Mouse (Mus musculus) layer of hippocampus, adult 11-12 months (tissue): ENCODE data around the gene Usp39.

Source experiments
- DNase-seq: peaks from one replicate; pipeline ENCODE4 v3.0.0; 2022; ENCODE audit warnings: low spot score

The Usp39 gene

GRCm38 (mm10) chr6:72302349-72302925, 42.5 kb downstream of the Usp39 start:
- no peak for DNase-seq

- DNase-seq: no peak
Observed at GRCm38 (mm10) chr6:72297825-72298224, 47.2 kb downstream of the Usp39 start.

DNA sequence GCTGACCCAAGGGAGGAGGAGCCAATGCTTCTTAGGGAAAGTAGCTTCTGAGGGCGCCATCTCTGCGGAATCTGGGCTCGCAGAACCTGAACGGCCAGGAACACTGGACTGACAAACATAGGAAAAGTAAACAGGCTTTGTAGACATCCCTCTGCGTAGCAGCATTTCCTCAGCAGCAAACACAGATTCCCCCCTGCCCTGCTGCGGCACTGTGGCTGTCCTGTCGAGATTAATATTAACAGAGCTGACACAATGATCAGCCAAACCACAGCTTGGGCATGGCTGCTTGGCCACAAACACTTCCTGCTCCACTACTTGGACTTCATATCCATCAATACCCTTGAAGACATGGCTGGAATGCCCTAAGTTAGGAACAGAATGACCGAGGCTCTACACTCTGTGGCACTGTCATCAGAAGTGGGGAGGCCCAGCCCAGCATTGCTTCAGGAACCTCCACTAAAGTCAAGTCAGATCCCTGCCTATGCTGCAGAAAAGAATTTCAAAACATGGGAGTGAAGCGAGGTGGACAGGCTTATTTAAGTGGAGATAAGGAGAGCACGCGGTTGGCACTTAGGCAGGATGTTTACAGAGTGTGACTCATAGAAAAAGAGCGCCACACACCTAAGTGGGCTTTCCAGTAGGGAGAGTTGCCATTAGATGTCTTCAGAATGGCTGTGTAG, 51.9 kb downstream of the Usp39 start:
- no peak for DNase-seq

- no peak for DNase-seq
Observed at GRCm38 (mm10) chr6:72289484-72289883, 55.5 kb downstream of the Usp39 start.

GRCm38 (mm10) chr6:72283914-72284313, 61.1 kb downstream of the Usp39 start:
- peak; percentile 59 for DNase-seq

- no peak for DNase-seq
Observed at GRCm38 (mm10) chr6:72280410-72280998, 64.5 kb downstream of the Usp39 start.

DNA sequence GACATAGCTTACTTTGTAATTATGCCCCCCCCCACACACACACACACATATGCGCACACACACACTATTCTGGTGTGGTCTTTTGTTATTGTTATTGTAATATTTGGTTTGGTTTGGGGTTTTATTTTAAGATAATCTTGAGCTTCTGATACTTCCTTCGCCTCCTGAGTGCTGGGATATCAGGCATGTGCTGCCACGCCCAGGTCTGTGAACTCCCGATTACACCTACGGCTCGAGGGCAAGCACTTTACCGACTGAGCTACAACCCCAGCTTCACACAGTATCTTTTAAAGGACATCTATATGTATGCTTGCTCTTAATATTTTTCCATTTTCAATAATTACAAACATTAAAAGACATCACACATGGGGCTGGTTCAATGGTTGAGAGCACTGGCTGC, 65.5 kb downstream of the Usp39 start:
- DNase-seq: no peak

GRCm38 (mm10) chr6:72278835-72279234, 66.1 kb downstream of the Usp39 start:
- no peak for DNase-seq

DNA sequence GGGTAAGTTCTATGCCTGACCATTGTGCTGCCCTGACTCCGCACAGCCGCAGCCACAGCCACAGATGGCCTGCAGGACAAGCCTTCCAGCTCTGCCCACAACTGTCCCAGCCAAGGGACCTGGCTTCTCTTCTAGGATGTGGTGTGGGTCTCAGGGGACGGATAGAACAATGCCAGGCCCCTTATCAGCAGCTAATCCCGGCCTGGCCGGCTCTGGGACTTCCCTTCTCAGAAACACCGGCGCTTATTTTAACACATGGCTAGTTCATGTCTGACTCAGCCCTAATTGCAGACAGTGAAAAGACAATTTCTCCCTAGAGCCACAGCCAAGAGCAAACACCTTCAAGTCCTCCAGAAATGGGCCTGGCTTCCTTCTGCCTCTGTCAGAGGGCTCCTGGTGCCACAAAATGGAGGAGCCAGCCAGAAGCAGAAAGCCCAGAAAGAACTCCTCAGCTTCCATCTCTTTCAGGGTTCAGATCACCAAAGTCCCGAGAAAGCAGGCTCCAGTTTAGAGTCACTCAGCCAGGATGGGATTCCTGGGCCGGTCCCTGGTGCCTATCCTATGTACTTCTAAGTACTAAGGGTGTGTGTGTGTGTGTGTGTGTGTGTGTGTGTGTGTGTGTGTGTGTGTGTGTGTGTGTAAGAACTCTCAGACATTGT, 67.3 kb downstream of the Usp39 start:
- no peak for DNase-seq

GRCm38 (mm10) chr6:72276972-72277441, 68.0 kb downstream of the Usp39 start:
- DNase-seq: no peak

DNA sequence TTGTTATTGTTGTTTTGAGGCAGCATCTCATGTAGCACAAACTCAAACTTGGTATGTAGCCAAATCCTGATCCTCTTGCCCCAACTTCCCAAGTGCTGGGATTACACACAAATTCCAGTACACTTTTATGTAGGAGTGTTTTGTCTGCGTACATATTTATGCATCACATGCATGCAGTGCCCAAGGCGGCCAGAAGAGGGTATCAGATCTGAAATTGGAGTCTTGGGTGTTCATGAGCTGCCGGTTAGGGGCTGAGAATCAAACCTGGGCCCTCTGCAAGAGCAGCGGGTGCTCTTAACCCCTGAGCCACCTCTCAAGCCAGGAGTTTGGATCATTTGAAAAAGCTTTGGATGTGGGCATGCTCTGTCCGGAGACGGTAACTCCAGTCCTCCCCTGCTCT, 68.8 kb downstream of the Usp39 start:
- no peak for DNase-seq

- DNase-seq: no peak
Observed at GRCm38 (mm10) chr6:72275527-72275926, 69.5 kb downstream of the Usp39 start.

DNA sequence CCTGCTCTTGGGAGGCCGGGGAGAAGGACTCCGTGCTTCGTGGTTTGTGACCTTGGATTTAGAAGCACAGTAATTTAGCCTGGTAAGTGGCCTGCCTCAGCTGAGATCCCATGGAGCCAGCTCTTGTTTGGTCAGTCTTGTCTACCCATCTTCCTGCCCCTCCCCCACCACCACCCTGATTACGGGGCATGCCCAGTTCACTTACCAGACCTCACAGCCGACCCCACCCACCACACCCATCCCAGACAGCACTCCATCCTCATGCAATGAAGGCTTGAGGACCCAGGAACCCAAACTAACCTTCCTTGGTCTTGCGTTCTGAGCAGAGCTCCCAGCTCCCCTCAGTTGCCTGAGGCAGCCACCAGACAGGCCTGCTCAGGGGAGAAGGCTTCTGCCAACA, 71.8 kb downstream of the Usp39 start:
- DNase-seq: no peak

GRCm38 (mm10) chr6:72272161-72272696, 72.8 kb downstream of the Usp39 start:
- DNase-seq: no peak

DNA sequence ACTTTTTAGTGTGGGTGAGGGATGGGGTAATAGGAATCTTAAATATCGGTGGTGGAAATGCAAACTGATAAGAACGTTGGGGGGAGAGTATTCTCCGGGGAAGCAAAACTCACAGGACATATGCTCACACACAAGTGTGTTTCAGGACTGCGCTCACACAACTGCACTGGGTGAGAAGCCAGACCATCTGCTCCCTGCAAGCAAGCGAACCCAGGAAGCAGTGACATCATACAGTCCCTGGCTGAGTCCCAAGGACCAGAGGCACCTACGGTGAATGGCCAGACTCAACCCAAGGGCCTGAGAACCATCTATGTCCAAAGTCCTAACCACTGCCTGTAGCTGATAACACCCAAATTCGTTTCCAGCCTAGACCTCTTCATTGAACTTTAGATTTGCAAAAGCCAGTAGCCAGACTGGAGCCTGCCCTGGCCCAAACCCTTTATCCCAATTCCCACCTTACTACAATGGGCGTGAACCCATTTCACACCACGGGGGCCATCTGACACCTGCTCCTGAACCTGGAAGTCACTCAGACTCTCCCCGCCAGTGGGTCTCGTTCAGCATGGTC, 73.9 kb downstream of the Usp39 start:
- DNase-seq: peak; percentile 54

- DNase-seq: no peak
Observed at GRCm38 (mm10) chr6:72270258-72270657, 74.7 kb downstream of the Usp39 start.
